ENCODE assay signal across 31 mouse cellular contexts in genomic region chr5:43697133-43697532, GRCm38 (mm10). TPM values are rescaled to one million over a fixed set of nuclear protein-coding genes. Genes with fewer than 3 reads are reported as not detected.
DNase-seq lines count a peak whose midpoint lies in the region; ATAC-seq and TF ChIP-seq lines count a peak whose summit lies in the region.
"Had no signal": no experiment of that assay in that cellular context is flagged by ENCODE, and none has a peak within 500 bp of the region (broad histone marks: within the 10 kb centered on the region; RNA-seq: fewer than 3 reads in every experiment).

No protein-coding gene starts in this region.

- no peak overlapping the region for H3K4me3 ChIP-seq in heart, embryonic 12.5 days
- H3K4me3 ChIP-seq in hindbrain, embryonic 15.5 days: no peak overlapping the region
- no peak overlapping the region for H3K4me3 ChIP-seq in hindbrain, embryonic 12.5 days
- H3K4me3 ChIP-seq in hindbrain, postnatal 0 days (ENCODE audit: low read length): no peak overlapping the region
- H3K4me3 ChIP-seq: embryonic facial prominence, embryonic 10.5 days; embryonic facial prominence, embryonic 13.5 days; erythroblast, embryonic 14.5 days; forebrain, embryonic 12.5 days; gastrocnemius, adult 2 months; heart, embryonic 13.5 days; intestine, embryonic 15.5 days had no signal

- no peak overlapping the region for H3K4me2 ChIP-seq in heart, embryonic 12.5 days
- H3K4me2 ChIP-seq in hindbrain, embryonic 15.5 days: no peak overlapping the region
- H3K4me2 ChIP-seq in hindbrain, embryonic 12.5 days (replicated peaks): no peak overlapping the region
- no peak overlapping the region for H3K4me2 ChIP-seq in hindbrain, postnatal 0 days (ENCODE audit: low read depth, low read length)
- H3K4me2 ChIP-seq: embryonic facial prominence, embryonic 13.5 days; forebrain, embryonic 12.5 days; heart, embryonic 13.5 days; intestine, embryonic 15.5 days had no signal

- peak; percentile 31 for DNase-seq in heart, adult 11 months
- DNase-seq in brain, adult 2 months (ENCODE audit: low read depth, low spot score): peak; percentile 13
- DNase-seq in hindbrain, postnatal 0 days (ENCODE audit: low spot score): peak; percentile 6
- DNase-seq in right cerebral cortex, postnatal 25 days: no peak
- DNase-seq: adrenal gland, adult 2 months; adrenal gland, postnatal 14 days; B cell, adult 2 months; cerebellum, adult 11 months; cerebellum, adult 2 months; cerebellum, postnatal 10 days; cerebellum, postnatal 36 days; embryo, embryonic 11 days; gastrocnemius, adult 2 months; gastrocnemius, postnatal 14 days; heart, adult 18-20 months; heart, postnatal 14 days; heart, postnatal 4 days; kidney, adult 11 months; kidney, adult 8-10 months had no signal

- no peaks in the 10 kb centered on the region for H3K9me3 ChIP-seq in heart, embryonic 12.5 days (replicated peaks)
- no peaks in the 10 kb centered on the region for H3K9me3 ChIP-seq in hindbrain, embryonic 15.5 days
- no peaks in the 10 kb centered on the region for H3K9me3 ChIP-seq in hindbrain, embryonic 12.5 days (replicated peaks)
- H3K9me3 ChIP-seq in hindbrain, postnatal 0 days (ENCODE audit: low read length): no peaks in the 10 kb centered on the region
- H3K9me3 ChIP-seq: embryonic facial prominence, embryonic 10.5 days; embryonic facial prominence, embryonic 13.5 days; forebrain, embryonic 12.5 days; G1E; heart, embryonic 13.5 days; intestine, embryonic 15.5 days had no signal

- no peak for TF ChIP-seq CTCF in hindbrain, postnatal 0 days (IDR thresholded peaks at IDR 0.05; ENCODE audit: low read depth)

- H3K9ac ChIP-seq in heart, embryonic 12.5 days: no peak overlapping the region
- no peak overlapping the region for H3K9ac ChIP-seq in hindbrain, embryonic 15.5 days
- no peak overlapping the region for H3K9ac ChIP-seq in hindbrain, embryonic 12.5 days
- H3K9ac ChIP-seq in hindbrain, postnatal 0 days (replicated peaks; ENCODE audit: low read length): no peak overlapping the region
- H3K9ac ChIP-seq: embryonic facial prominence, embryonic 13.5 days; forebrain, embryonic 12.5 days; heart, embryonic 13.5 days; intestine, embryonic 15.5 days had no signal

- no peak overlapping the region for H3K27ac ChIP-seq in heart, embryonic 12.5 days (ENCODE audit: poor library complexity, severe bottlenecking)
- no peak overlapping the region for H3K27ac ChIP-seq in hindbrain, embryonic 15.5 days (replicated peaks)
- H3K27ac ChIP-seq in hindbrain, embryonic 12.5 days: no peak overlapping the region
- no peak overlapping the region for H3K27ac ChIP-seq in hindbrain, postnatal 0 days
- H3K27ac ChIP-seq: embryonic facial prominence, embryonic 10.5 days; embryonic facial prominence, embryonic 13.5 days; forebrain, embryonic 12.5 days; gastrocnemius, adult 2 months; heart, embryonic 13.5 days; intestine, embryonic 15.5 days had no signal

- H3K4me1 ChIP-seq in heart, embryonic 12.5 days (replicated peaks): no peaks in the 10 kb centered on the region
- no peaks in the 10 kb centered on the region for H3K4me1 ChIP-seq in hindbrain, embryonic 15.5 days (replicated peaks)
- no peaks in the 10 kb centered on the region for H3K4me1 ChIP-seq in hindbrain, embryonic 12.5 days
- no peaks in the 10 kb centered on the region for H3K4me1 ChIP-seq in hindbrain, postnatal 0 days (ENCODE audit: insufficient read depth, low read length)
- H3K4me1 ChIP-seq: embryonic facial prominence, embryonic 10.5 days; embryonic facial prominence, embryonic 13.5 days; forebrain, embryonic 12.5 days; heart, embryonic 13.5 days; intestine, embryonic 15.5 days had no signal

- no peaks in the 10 kb centered on the region for H3K27me3 ChIP-seq in heart, embryonic 12.5 days (replicated peaks)
- H3K27me3 ChIP-seq in hindbrain, embryonic 15.5 days: no peaks in the 10 kb centered on the region
- no peaks in the 10 kb centered on the region for H3K27me3 ChIP-seq in hindbrain, embryonic 12.5 days
- no peaks in the 10 kb centered on the region for H3K27me3 ChIP-seq in hindbrain, postnatal 0 days (ENCODE audit: insufficient read depth, low read length)
- H3K27me3 ChIP-seq: CH12.LX; embryonic facial prominence, embryonic 13.5 days; forebrain, embryonic 12.5 days; heart, embryonic 13.5 days; intestine, embryonic 15.5 days had no signal

- 81% methylated on average over 3 of the region's 3 CpGs for WGBS in heart, embryonic 12.5 days
- 70% methylated on average over 3 of the region's 3 CpGs for WGBS in hindbrain, embryonic 15.5 days
- 64% methylated on average over 3 of the region's 3 CpGs for WGBS in hindbrain, embryonic 12.5 days
- WGBS in hindbrain, postnatal 0 days: 67% methylated on average over 3 of the region's 3 CpGs

- ATAC-seq in heart, embryonic 12.5 days (ENCODE audit: insufficient number of reproducible peaks, low FRiP score): no peak
- peak; percentile 42; the same call in 1 of the 2 replicates for ATAC-seq in hindbrain, embryonic 15.5 days (ENCODE audit: low FRiP score, low read depth)
- ATAC-seq in hindbrain, embryonic 12.5 days (ENCODE audit: low FRiP score): no peak
- no peak for ATAC-seq in hindbrain, postnatal 0 days
- ATAC-seq: forebrain, embryonic 16.5 days; intestine, embryonic 15.5 days had no signal

- peaks cover 74% of the 10 kb centered on the region for H3K36me3 ChIP-seq in heart, embryonic 12.5 days
- peaks cover 18% of the 10 kb centered on the region for H3K36me3 ChIP-seq in hindbrain, embryonic 15.5 days
- H3K36me3 ChIP-seq in hindbrain, embryonic 12.5 days: peaks cover 47% of the 10 kb centered on the region
- peaks cover 9% of the 10 kb centered on the region; the same call in 1 of the 2 replicates for H3K36me3 ChIP-seq in hindbrain, postnatal 0 days (ENCODE audit: insufficient read depth, low read length)
- H3K36me3 ChIP-seq: G1E had no signal

RNA-seq across cellular contexts. Expression of gene Cc2d2a, which starts 35.0 kb away (rescaled TPM):
- 9.8 and 10.0 TPM in 2 replicates for polyA plus RNA-seq in heart, embryonic 12.5 days (2016; fragmentation: Nextera tagmentation; extraction: Ambion mirVana)
- polyA plus RNA-seq in hindbrain, embryonic 15.5 days (2015; fragmentation: Nextera tagmentation; extraction: Ambion mirVana): 6.9 and 8.0 TPM in 2 replicates
- polyA plus RNA-seq in hindbrain, embryonic 12.5 days (2016; fragmentation: Nextera tagmentation; extraction: Ambion mirVana): 10.1 and 10.9 TPM in 2 replicates
- 5.6 and 6.6 TPM in 2 replicates for total RNA-seq in hindbrain, postnatal 0 days (2014; rRNA removed)
- 5.1 and 7.6 TPM in 2 replicates for polyA plus RNA-seq in hindbrain, postnatal 0 days (2015; fragmentation: Nextera tagmentation; extraction: Ambion mirVana)
- total RNA-seq: G1E had no signal
- polyA plus RNA-seq: erythroblast, embryonic 14.5 days; G1E had no signal
